Mouse (Mus musculus) spleen, embryonic (tissue): ENCODE results near the gene Josd2.

ENCODE experiments used
- CTCF ChIA-PET: fragments of 350-600 bp; sonication (Branson Sonifier 250); formaldehyde crosslinking; loops from one replicate; lab custom pipeline; 2022; lab: Charles Lee

Josd2 gene

GRCm38 (mm10) chr7:44471880-44472557, 4.2 kb downstream of the Josd2 start:
- CTCF ChIA-PET = interaction anchor here (0.6 kb wide), 3 partner anchors 35 to 53 kb away, joined by 3 to 4 read pairs (median 3); no protein-coding TSS in a partner anchor

GRCm38 (mm10) chr7:44472558-44472885, 4.7 kb downstream of the Josd2 start:
- CTCF ChIA-PET = interaction anchor here (0.6 kb wide), 1 partner anchor 35 kb away, joined by 3 read pairs; no protein-coding TSS in a partner anchor

GRCm38 (mm10) chr7:44472961-44473646, 5.3 kb downstream of the Josd2 start:
- CTCF ChIA-PET = interaction anchor here (0.6 kb wide), 1 partner anchor 36 kb away, joined by 3 read pairs; no protein-coding TSS in a partner anchor

GRCm38 (mm10) chr7:44474419-44474818, 6.6 kb downstream of the Josd2 start:
- CTCF ChIA-PET = interaction anchor here (0.6 to 0.9 kb wide), 2 partner anchors 23 to 44 kb away, joined by 7 to 11 read pairs; no protein-coding TSS in a partner anchor

GRCm38 (mm10) chr7:44475046-44475614, 7.3 kb downstream of the Josd2 start:
- CTCF ChIA-PET = interaction anchor here (0.6 to 0.9 kb wide), 2 partner anchors 24 to 45 kb away, joined by 7 to 11 read pairs; no protein-coding TSS in a partner anchor

- CTCF ChIA-PET = no interaction called here
Observed at GRCm38 (mm10) chr7:44482836-44483435, 15.2 kb downstream of the Josd2 start.

GRCm38 (mm10) chr7:44484109-44484508, 16.3 kb downstream of the Josd2 start:
- CTCF ChIA-PET = interaction anchor here (0.8 kb wide), 1 partner anchor 1457 kb away, joined by 15 read pairs; no protein-coding TSS in a partner anchor

GRCm38 (mm10) chr7:44484841-44485571, 17.2 kb downstream of the Josd2 start:
- CTCF ChIA-PET = interaction anchor here (0.6 to 0.7 kb wide), 3 partner anchors 89 to 226 kb away, joined by 3 to 6 read pairs (median 5); partner anchors contain the start of gene 1700008O03Rik

GRCm38 (mm10) chr7:44485572-44486195, 17.9 kb downstream of the Josd2 start:
- CTCF ChIA-PET = no interaction called here

- CTCF ChIA-PET = no interaction called here
Observed at GRCm38 (mm10) chr7:44486927-44487575, 19.3 kb downstream of the Josd2 start.

GRCm38 (mm10) chr7:44487936-44488335, 20.2 kb downstream of the Josd2 start:
- CTCF ChIA-PET = interaction anchor here (0.5 to 0.6 kb wide), 2 partner anchors 14 to 131 kb away, joined by 5 to 6 read pairs; no protein-coding TSS in a partner anchor

- CTCF ChIA-PET = no interaction called here
Observed at GRCm38 (mm10) chr7:44488545-44488944, 20.8 kb downstream of the Josd2 start.

- CTCF ChIA-PET = interaction anchor here (0.6 kb wide), 1 partner anchor 11 kb away, joined by 14 read pairs; no protein-coding TSS in a partner anchor
Observed at GRCm38 (mm10) chr7:44490281-44490680, 22.5 kb downstream of the Josd2 start.

- CTCF ChIA-PET = no interaction called here
Observed at GRCm38 (mm10) chr7:44491391-44491790, 23.6 kb downstream of the Josd2 start.

- CTCF ChIA-PET = interaction anchor here (0.6 kb wide), 1 partner anchor 13 kb away, joined by 3 read pairs; no protein-coding TSS in a partner anchor
Observed at GRCm38 (mm10) chr7:44492166-44492826, 24.5 kb downstream of the Josd2 start.

GRCm38 (mm10) chr7:44494681-44495080, 26.9 kb downstream of the Josd2 start:
- CTCF ChIA-PET = interaction anchor here (0.9 kb wide), 1 partner anchor 60 kb away, joined by 3 read pairs; no protein-coding TSS in a partner anchor

- CTCF ChIA-PET = no interaction called here
Observed at GRCm38 (mm10) chr7:44495086-44495485, 27.3 kb downstream of the Josd2 start.

GRCm38 (mm10) chr7:44495992-44496770, 28.4 kb downstream of the Josd2 start, which contains the start of the genes Emc10 and Fam71e1:
Emc10 (minus strand) TSS chr7:44496529.
Fam71e1 (plus strand) TSS chr7:44496581.
- CTCF ChIA-PET = interaction anchor here (0.5 kb wide), 1 partner anchor 121 kb away, joined by 13 read pairs; no protein-coding TSS in a partner anchor
